Mouse (Mus musculus) embryo, embryonic 11 days (tissue): ENCODE measurements around the gene Srd5a1.
A peak's percentile ranks its signal among the peaks of the same experiment; 100 is the strongest.
"Not testable (repeated sequence)": the region's sequence is repeated elsewhere in the genome, so short reads cannot be mapped to it uniquely, and the experiment has no call there.

Experiments
- DNase-seq: peaks from one replicate; pipeline ENCODE4 v3.0.0-alpha.2; 2015

Gene Srd5a1

DNA sequence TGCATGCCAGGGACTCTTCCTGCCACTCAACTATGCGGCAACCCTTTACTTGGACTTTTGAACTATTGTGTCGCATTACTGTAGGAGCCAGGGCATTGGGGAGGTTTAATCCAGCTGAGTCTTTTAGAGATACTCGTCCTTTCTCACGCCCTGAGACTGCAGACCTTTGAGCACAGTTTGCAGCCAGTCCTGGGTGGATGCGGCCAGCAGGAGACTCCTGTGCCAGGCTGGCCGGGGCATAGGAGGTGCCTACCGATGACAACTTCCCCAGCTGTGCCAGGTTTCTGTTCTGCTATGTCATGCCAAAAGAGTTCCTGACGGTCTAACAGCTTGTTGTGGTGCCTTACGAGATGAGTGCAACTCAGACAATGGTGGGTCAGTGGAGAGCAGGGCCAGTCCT is 42.0 kb downstream of the Srd5a1 start:
- DNase-seq = no peak

DNA sequence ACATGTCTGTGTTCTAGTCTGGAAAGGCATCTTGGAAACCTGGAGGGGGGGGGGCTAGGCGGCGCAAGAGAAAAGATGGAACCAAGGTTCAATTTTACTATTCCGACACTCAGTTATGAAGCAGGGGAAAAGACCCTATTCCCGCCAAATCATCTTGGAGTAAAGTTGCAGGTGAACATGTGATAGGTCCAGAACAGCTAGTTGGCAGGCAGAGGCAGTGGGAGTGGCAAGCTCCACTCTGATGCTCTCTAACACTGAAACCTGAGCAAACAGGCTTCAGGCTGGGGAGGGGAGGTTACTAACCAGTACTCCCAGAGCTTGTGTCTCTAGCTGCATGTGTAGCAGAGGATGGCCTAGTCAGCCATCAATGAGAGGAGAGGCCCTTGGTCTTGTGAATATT is 45.8 kb downstream of the Srd5a1 start:
- not testable (repeated sequence) for DNase-seq

DNA sequence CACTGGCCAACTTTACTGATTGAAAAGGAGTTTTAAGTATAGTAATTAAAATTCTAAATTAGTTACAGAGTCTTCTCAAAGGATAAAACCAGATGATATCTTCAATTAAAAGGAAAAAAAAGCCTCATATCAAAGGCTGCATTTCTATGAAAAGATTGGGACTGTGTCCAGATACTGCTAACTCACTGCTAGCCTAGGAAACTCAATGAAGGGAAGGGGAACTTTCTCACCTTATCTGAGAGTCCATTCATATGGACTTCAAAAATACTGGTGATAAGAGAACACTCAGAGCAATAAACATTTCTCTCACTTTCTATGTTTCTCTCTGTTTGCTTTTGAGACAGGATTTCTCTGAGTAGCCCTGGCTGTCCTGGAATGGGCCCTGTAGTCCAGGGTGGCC is 46.7 kb downstream of the Srd5a1 start:
- no peak for DNase-seq

DNA sequence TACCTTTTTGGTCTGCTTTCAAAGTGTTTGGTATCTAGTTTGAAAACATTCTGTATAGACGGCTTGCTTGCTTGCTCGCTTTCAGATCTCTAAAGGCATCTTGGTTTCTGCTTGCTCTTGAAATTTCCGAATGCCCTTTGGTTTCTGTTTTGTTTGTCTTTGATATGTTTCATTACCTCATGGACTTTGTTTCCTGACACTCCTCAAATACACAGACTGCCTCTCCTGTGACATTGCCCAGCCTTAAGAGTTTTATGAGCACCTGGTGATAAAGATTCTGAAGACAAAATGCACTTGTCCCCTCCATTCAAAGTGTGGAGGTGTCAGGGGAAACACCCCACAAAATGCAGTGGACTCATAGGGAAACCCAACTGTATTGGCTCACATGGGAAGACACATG is 47.3 kb downstream of the Srd5a1 start:
- DNase-seq = no peak

DNA sequence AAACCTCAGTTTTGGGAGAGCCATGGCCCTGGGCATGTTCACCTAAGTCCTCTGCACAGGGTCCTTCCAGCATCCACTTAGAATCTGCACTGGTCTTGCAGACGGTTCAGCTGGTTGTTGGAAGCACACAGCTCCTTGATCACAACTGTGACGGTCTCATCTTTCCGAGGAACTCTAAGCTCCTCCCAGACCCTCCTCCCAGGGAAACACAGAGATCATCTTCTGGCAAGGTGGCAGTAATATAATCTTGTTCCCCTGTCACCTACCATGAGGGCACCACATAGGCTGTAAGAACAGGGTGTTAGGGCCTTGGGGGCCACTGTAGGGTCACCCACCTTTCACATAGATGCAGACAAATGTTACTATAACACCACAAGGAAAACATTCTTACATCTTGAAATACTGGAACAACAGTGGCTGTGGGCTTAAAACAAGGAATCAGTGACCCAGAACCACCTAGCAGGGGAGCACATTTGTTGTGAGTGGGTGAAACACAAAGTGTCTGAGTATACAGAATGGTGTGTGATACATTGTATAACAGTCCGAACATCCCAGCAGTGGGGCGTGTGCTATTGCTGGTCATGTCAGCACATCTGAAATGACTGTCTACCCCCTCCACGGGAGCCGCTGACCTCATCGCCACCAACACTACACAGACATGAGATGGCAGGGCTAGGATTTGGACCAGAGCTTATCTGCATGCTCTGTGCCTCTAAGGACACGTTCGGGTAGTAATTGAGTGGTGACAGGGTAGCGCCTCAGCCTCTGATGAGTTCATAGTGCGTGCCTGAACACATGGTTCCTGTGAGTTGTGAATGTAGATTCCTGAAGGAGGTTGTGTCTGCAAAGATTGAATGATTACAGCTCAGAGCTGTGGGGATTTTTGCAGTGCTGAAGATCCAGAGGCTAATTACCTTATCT is 48.3 kb downstream of the Srd5a1 start:
- no peak for DNase-seq

DNA sequence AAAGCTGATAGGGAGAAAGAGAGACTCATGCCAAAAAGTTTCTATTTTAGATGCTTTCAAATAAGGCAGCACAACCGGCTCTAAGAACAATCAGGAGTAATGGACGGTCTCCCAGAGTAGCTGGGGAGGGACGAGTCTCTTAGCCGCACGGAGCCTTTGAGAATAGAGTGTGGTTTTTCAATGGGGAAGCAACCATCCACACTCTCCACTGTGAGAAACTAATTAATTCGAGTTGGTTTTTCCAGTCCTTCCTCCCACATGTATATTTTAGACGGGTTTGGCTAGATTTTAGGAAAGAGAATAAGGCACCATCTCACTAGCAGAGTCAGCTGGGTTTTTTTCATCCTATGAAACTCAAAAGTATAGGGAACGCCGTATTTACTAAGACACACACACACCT is 49.2 kb downstream of the Srd5a1 start:
- no peak for DNase-seq

DNA sequence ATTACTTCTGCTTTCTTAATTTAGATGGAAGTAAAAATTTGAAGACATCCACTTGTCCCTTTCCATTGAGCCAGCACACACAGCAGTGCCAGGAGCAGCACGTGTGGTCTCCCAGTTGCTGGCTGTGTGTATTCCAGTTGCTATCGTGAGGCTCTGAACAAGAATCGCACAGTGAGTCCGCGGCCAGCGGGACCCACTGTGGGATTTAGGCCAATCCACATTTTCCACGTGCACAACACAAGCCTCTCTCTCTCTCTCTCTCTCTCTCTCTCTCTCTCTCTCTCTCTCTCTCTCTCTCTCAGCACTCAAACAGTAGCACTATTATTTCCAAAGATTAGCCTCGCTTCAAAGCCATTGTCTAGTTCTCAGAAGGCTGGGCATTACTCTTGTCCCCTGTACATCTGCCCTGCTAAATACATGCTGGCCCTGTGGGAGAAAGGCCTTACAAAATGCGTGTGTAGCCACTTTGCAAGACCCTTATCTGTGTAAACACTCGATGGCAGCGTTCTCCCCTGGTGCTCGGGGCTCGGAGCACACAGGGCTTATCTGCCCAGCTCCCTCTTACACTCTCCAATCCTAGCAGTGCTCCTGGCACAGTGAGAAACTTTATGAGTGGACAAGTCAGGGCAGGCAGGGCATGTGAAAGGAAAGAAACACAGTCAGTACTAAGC is 51.8 kb downstream of the Srd5a1 start:
- DNase-seq = no peak

DNA sequence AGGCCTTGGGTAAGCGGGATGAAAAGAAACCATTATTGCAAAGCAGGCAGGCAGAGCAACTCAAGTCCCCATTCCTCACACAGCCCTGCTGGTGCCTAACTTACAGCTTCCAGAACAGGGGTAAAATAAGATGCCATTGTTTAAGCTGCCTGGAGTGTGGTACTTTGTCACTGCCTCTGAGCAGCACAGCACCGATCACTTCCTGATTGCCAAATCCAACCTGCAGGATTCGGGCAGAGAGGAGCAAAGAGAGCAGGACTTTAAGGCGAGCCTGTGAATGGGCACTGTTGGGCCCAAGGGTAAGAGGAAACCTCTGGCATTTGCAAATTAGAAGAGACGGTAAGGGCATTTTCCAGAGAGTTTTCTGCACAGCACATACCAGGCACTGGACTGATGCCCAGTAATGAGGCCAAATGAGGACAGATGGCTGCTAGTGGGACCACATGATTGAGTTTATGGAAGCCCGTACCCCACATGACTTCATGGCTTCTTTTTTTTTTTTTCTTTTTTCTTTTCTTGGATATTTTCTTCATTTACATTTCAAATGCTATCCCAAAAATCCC is 53.1 kb downstream of the Srd5a1 start:
- DNase-seq = no peak

DNA sequence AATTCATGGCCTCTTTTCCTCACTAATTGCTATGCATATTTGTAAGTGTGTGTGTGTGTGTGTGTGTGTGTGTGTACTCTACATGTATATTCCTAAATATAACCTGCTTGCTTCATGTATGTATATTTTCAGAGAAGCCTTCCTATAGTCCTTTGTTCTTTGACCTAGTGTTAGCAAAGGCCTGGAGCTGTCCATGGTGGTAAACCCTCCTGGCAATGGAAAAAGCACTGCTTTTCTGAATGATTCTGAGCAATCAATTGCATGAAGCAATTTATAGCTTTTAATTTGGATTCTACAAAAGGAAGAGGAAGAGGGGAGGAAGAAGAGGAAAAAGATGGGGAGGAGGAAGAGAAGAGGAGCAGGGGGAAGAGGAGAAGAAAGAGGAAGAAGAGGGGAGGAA is 54.5 kb downstream of the Srd5a1 start:
- DNase-seq = peak; percentile 55

DNA sequence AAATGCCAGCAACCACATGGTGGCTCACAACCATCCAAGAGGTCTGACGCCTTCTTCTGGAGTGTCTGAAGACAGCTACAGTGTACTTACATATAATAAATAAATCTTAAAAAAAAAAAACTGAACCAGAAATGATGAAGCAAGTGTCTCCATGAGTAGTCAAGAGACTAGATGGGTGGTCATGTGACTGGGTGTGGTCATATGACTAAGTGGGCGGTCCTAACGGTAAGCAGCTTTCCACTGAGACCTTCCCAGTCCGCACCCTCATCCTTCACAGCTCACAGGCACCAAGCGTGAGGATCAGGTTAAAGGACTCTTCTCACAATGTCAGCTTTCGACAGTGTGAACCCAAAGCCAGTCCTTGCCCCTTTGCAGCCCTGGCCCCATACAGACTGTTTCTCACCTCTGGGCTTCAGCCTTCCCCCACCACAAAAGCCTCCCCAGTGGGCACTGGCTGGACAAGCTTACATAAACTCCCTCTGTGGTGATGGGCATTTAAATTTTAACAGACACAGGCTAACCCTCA is 55.2 kb downstream of the Srd5a1 start:
- no peak for DNase-seq

DNA sequence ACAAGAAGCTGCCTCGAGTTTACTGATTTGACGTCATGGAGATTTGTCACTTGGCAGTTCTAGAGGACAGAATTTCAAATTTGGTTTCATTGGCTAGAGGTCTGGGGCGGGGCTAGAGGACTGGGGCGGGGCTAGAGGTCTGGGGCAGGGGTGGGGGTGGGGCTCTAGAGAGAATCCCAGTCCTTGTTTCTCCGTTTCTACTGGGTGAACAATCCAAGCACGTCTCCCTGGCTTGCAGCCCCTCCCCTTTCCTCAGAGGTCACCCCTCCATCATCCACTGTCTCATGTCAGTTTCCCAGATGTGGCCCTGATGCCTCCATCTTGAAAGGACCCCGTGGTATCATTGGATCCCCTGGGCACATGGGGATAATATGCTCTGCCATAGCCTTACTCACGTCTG is 56.2 kb downstream of the Srd5a1 start:
- no peak for DNase-seq

DNA sequence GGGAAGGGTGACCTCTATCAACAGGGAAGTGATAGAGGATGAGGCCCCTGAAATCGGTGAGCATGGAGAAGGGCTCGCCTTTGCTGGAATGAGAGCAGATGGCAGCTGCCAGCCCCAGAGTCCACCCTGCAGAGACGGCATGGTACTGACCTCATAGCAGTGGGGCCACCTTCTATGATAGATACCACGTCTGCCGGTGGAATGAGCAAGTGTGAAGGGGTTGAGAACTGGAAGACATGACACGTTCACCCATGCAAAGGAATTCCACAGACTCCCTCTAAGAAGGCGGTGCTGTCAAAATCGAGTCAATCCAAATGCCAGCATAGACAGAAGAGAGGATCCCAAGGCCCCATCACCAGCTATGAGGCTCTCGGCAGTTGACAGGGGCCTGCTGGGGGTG is 57.0 kb downstream of the Srd5a1 start:
- DNase-seq = no peak

DNA sequence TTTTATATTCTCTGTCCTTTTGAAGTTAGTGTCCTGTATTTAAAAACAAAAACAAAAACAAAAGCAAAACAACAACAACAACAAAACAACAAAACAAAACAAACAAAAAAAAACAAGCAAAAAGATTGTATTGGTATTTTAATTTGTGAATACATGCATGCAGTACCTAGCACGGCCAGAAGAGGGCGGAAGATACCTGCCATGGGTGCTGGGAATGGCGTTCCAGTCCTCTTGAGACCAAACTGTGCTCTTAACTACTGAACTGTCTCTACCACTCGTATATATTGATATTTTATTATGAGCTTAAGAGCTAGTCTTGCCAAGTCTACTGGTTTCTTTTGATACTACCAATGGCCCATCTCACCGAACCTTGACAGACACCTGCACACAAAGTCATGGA is 58.2 kb downstream of the Srd5a1 start:
- DNase-seq = peak; percentile 58

DNA sequence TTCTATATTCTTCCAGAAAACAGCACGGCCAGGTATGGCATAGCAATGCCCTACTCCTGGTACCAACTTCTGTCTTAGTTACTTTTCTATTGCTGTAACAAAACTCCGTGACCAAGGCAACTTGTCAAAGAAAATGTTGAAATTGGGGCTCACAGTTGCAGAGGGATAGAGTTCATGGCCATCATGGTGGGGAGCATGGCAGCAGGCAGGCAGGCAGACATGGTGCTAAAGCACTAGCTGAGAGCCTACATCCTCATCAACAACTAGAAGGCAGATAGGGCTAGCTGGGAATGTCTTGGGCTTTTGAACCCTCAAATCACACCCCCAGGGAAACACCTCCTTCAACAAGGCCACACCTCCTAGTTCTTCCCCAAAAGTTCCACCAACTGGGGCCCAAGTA is 60.4 kb downstream of the Srd5a1 start:
- no peak for DNase-seq

DNA sequence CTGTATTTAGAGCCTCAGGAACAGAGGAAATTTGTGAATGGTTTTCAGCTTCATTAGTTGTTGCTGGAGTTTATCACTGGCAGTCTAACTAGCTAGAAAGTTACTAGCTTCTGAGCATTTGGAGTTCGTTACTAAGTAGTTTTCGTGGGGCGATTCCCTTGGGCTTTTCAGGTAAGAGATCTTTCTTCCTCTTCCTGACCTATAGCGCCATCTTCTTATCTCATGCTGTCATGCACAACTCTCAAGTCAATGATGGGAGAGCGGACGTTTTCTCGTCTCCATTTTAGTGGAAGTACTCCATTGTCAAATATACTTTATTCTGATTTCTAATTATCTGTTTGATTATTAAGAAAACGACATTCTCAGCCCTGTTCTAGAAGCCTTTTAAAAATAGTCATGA is 61.3 kb downstream of the Srd5a1 start:
- DNase-seq = no peak

DNA sequence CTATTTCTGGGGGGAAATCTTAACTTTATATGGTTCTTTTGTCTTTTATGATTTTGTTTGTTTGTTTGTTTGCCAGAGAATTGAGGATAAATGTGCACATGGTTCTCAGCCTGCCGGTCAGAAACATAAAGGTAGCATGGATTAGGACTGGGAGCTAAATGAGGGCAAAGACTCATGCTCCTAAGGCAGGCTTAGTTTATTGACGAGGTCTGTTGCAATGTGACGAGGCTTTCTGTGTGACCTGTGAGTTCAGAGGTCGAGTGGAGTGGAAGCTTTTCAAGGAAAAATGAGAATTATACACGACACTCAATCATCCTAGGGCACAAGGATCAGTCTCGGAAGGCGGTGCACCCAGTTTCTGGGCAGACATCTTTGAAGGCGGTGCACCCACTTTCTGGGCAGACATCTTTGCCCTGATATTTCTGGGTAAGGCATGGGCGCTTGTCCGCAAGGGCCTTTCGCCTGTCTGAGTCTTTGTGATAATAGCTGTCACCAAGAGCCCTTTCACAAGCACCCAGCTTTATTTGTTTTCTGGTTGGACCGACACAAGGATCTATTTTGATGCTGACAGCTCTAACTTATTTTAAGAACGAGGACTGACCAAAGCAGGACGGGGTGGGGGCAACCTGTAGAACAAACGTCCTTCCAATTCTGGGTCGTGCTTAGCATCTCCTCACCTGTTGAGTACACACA is 63.6 kb downstream of the Srd5a1 start:
- no peak for DNase-seq

DNA sequence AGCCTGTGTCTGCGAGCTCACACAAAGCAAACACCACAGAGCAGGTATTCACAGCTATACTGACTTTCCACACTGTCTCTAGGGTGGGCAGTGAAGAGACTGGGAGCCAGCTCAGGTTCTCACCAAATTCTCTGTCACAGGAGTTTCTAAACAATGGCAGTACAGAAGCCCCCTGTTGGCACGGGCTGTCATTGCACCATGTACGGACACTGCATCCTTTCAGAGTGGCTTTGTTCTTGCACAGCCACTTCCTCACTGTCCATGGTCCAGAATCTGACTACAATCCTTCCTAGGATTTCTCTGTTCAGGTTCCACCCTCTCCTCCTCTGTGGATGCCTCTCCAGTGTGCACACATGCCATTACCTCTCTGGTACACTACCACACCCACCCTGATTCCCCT is 66.2 kb downstream of the Srd5a1 start:
- DNase-seq = peak; percentile 71

DNA sequence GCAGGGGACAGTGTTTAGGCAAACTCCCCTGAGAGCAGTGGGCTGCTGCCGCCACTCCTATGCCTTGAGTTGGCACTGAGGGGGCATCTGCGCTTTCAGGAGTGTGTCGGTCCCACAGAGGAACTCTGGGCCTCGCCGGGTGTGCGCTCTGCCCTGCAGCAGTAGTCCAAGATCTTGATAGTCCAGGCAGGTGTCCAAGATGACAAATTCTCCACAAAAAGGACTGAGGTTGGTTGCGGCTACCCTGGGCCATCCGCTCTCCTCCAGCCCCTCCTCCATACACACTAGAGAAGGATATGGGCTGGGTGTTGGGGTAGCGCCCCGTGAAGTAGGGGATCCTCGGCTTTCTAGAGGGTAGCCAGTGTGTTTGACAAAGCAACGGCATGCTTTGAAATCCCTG is 67.6 kb downstream of the Srd5a1 start:
- DNase-seq = no peak

DNA sequence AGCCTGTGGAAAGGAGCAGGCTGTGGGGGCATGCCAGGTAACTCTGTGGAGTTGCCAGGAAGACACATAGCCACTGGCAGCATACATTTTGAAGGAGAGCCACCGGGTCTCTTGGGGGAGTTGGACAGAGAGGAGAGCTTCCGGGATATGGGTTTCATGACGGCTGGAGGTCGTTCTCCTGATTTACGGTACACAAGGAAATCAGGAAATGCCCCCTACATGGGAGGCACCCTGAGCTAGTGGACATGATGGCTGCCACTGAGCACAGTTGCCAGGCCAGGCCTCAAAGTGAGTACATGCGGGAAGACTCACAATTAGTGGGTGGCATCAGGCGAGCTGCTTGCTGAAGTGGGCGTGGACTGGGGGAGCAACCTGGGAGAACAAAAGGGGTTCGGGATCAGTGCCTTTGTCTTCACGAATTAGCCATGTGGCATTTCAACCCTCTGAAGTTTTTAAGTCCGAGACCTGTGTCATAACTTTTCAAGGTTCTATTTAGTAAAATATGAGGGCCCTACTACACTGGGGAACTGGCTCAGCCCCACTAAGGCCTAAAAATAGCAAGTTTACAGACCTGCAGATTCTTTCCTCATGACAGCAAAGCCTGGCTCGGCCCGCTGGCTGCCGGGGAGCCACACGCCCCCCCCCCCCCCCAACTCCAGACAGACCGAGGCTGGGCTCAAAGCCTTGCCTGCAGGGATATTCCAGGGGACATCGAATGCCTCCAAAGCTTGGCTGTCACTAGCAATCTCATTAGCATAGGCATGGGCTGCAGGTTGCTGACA is 68.5 kb downstream of the Srd5a1 start:
- no peak for DNase-seq

DNA sequence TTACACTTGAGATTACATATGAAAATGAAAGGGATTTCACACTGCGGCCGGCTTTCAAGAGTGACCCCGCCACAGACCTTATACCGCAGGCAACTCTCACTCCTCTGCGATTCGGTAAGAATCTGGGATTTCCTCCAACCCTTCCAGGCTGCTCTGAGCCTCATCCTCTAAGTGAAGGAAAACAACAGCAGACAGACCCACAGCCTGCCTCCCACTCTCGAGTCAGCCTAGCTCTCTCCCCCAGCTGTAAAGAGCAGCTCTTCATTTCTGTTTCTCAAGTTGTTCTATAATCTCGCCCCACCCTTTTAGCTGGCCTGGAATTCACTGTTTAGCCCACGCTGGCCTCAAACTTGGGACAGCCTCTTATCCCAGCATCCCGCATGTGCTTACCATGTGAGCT is 69.5 kb downstream of the Srd5a1 start:
- DNase-seq = no peak

DNA sequence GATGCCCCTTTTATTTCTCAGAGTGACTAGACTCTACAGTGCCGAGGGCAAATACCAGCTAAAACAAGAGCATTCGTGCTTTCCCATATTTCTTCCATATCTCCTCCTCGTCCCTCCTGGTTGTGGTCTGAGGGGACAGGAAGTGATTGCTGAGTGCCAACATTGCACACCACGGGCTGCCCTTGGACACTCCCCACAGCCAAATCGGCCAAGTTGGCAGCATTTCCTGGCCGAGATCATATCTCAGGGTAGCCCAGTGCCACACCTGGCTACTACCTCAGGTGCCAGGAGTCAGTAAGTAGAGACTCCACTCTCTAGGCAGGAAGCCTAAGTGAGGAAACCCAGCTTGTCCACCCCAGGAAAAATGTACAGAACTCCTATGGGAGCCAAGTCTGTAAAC is 70.0 kb downstream of the Srd5a1 start:
- no peak for DNase-seq

DNA sequence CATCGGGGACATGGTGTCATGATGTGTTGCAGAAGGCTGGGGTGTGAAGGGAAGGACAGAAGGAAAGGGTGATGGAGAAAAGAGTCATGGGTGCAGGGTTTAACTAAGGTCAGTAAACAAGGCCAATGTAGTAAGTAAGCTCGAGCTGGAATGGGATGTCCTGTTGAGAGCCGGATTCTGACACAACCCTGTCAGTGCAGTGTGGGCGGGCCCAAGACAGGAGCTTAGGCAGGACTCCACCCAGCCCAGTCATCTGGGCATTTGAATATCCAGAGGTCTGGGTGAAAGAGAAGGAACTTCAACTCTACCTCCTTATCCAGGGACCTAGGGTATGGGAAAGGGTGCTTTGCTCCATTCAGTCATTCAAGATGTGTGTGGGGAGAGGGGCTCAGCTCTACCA is 72.9 kb downstream of the Srd5a1 start:
- DNase-seq = peak; percentile 54

DNA sequence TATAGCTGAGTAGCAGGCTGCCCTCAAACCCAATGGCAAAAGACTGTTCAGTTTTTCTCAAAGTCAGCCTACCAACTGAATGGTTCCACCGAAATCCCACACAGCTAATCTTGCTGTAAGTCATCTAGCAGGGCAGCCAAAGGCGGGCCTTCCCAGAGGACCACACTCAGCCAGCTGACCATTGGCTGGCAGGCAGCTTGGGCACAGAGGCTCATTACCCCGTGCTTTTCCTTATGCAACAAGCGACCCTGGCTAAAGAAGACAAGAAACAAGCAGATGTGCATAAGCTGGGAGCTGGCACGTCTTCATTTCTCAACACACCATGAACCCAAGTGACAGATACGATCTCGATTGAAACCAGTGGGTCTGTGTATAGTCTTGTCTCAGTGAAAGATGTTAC is 73.9 kb downstream of the Srd5a1 start:
- no peak for DNase-seq
